Mouse (Mus musculus) CH12.LX (cell line): Measurements from ENCODE around the gene Gimap9. TPM values are rescaled to one million over a fixed set of nuclear protein-coding genes. Genes with fewer than 3 reads are reported as not detected.
A peak's percentile ranks its signal among the peaks of the same experiment; 100 is the strongest.

Experiments used
- DNase-seq: peaks from one replicate; pipeline ENCODE4 v3.0.0-alpha.2; 2013; ENCODE audit errors: extremely low read depth
- H3K27ac ChIP-seq: 2 replicates; pipeline ENCODE4 v1.5.1; 2012; ENCODE audit warnings: low read depth, mild to moderate bottlenecking, control low read depth, moderate library complexity; ENCODE audit not compliant: insufficient read depth
- H3K27me3 ChIP-seq: replicated peaks from 2 replicates; pipeline ENCODE3; 2012; ENCODE audit warnings: inconsistent platforms
- H3K36me3 ChIP-seq, 2 experiments: replicated peaks in 1 of 2; 2 replicates each; pipeline versions ENCODE3 to v1.6.1; 2012; ENCODE audit warnings: inconsistent platforms in 1 of 2, low read length in 1 of 2, mild to moderate bottlenecking in 1 of 2, mixed read lengths in 1 of 2, moderate library complexity in 1 of 2; ENCODE audit not compliant: control insufficient read depth in 1 of 2, insufficient read depth in 1 of 2
- H3K4me1 ChIP-seq, 2 experiments: 2 replicates each; pipeline ENCODE4 v1.6.1; 2012; ENCODE audit warnings: inconsistent platforms in 1 of 2, moderate library complexity in 1 of 2; ENCODE audit not compliant: insufficient read depth in 2 of 2, control insufficient read depth in 1 of 2
- H3K4me2 ChIP-seq: 2 replicates; pipeline ENCODE4 v1.6.1; 2012; ENCODE audit warnings: low read depth, mild to moderate bottlenecking, control low read depth; ENCODE audit not compliant: poor library complexity, insufficient read depth, severe bottlenecking
- H3K4me3 ChIP-seq, 3 experiments: fragments of 150-350 bp in 1 of 3; sonication (generic) in 1 of 3; replicated peaks in 1 of 3; 2 replicates each; pipeline versions ENCODE3 to v1.5.1; 2011 to 2012; ENCODE audit warnings: low read depth in 2 of 3, low read length in 2 of 3, mild to moderate bottlenecking in 2 of 3, moderate library complexity in 2 of 3, control low read depth in 1 of 3, improper control_type of control experiment in 1 of 3, inconsistent platforms in 1 of 3, mixed read lengths in 1 of 3; ENCODE audit not compliant: poor library complexity in 1 of 3
- H3K79me2 ChIP-seq: replicated peaks from 2 replicates; pipeline ENCODE4 v1.6.1; 2012; ENCODE audit warnings: mild to moderate bottlenecking, moderate library complexity; ENCODE audit not compliant: control insufficient read depth, poor library complexity, insufficient read depth, severe bottlenecking; ENCODE audit errors: extremely low read depth
- H3K9ac ChIP-seq: 2 replicates; pipeline ENCODE4 v1.6.1; 2012; ENCODE audit warnings: low read depth, mild to moderate bottlenecking, control low read depth, moderate library complexity; ENCODE audit not compliant: insufficient read depth
- H3K9me3 ChIP-seq: replicated peaks from 2 replicates; pipeline ENCODE3; 2012; ENCODE audit warnings: low read length, inconsistent platforms, mixed read lengths
- BHLHE40 ChIP-seq: IDR thresholded peaks from 2 replicates; pipeline ENCODE4 v1.6.1; 2011; ENCODE audit warnings: mild to moderate bottlenecking, low read depth, low read length, improper control_type of control experiment
- CHD2 ChIP-seq: IDR thresholded peaks from 2 replicates; pipeline ENCODE4 v1.6.1; 2011; ENCODE audit warnings: low read length, improper control_type of control experiment
- CTCF ChIP-seq, 2 experiments: IDR thresholded peaks in 1 of 2; conservative IDR thresholded peaks in 1 of 2; 2 replicates each; pipeline ENCODE4 v1.5.1; 2011 to 2012; ENCODE audit warnings: low read depth in 2 of 2, low read length in 2 of 2, improper control_type of control experiment in 1 of 2, inconsistent platforms in 1 of 2, mild to moderate bottlenecking in 1 of 2, moderate library complexity in 1 of 2
- ELF1 ChIP-seq: IDR thresholded peaks from 2 replicates; pipeline ENCODE4 v1.6.1; 2014; ENCODE audit warnings: low read depth, mild to moderate bottlenecking, inconsistent platforms, low read length, improper control_type of control experiment
- EP300 ChIP-seq: IDR thresholded peaks from 2 replicates; pipeline ENCODE4 v1.6.1; 2011; ENCODE audit warnings: low read length, improper control_type of control experiment
- GABPA ChIP-seq: IDR thresholded peaks from 2 replicates; pipeline ENCODE4 v1.6.1; 2012; ENCODE audit warnings: low read depth, low read length, improper control_type of control experiment, inconsistent platforms; ENCODE audit not compliant: insufficient replicate concordance
- HCFC1 ChIP-seq: IDR thresholded peaks from 2 replicates; pipeline ENCODE4 v1.6.1; 2012; ENCODE audit warnings: low read depth, mild to moderate bottlenecking, inconsistent platforms, low read length, improper control_type of control experiment
- IRF4 ChIP-seq: IDR thresholded peaks from 2 replicates; pipeline ENCODE4 v1.6.1; 2014; ENCODE audit warnings: low read depth, mild to moderate bottlenecking, inconsistent platforms, low read length, improper control_type of control experiment
- JUN ChIP-seq: IDR thresholded peaks from 2 replicates; pipeline ENCODE4 v1.6.1; 2011; ENCODE audit warnings: low read depth, mild to moderate bottlenecking, low read length, improper control_type of control experiment, moderate library complexity; ENCODE audit not compliant: insufficient read depth
- JUND ChIP-seq: conservative IDR thresholded peaks from 2 replicates; pipeline ENCODE4 v1.6.1; 2011; ENCODE audit warnings: low read depth, low read length, improper control_type of control experiment
- MAFK ChIP-seq: IDR thresholded peaks from 2 replicates; pipeline ENCODE4 v1.6.1; 2011; ENCODE audit warnings: low read length, improper control_type of control experiment; ENCODE audit not compliant: insufficient replicate concordance
- MAX ChIP-seq: IDR thresholded peaks from 2 replicates; pipeline ENCODE4 v1.6.1; 2011; ENCODE audit warnings: low read length, improper control_type of control experiment
- MEF2A ChIP-seq: IDR thresholded peaks from 2 replicates; pipeline ENCODE4 v1.6.1; 2014; ENCODE audit warnings: low read depth, mild to moderate bottlenecking, inconsistent platforms, low read length, improper control_type of control experiment, borderline replicate concordance
- MXI1 ChIP-seq: IDR thresholded peaks from 2 replicates; pipeline ENCODE4 v1.6.1; 2011; ENCODE audit warnings: mild to moderate bottlenecking, low read depth, low read length, improper control_type of control experiment
- NELFE ChIP-seq: IDR thresholded peaks from 2 replicates; pipeline ENCODE4 v1.6.1; 2011; ENCODE audit warnings: low read depth, low read length, improper control_type of control experiment
- NRF1 ChIP-seq: IDR thresholded peaks from 2 replicates; pipeline ENCODE4 v1.6.1; 2014; ENCODE audit warnings: low read depth, mild to moderate bottlenecking, inconsistent platforms, low read length, improper control_type of control experiment, moderate library complexity
- PAX5 ChIP-seq: IDR thresholded peaks from 2 replicates; pipeline ENCODE4 v1.6.1; 2012; ENCODE audit warnings: low read length, inconsistent platforms, mixed read lengths
- POLR2A ChIP-seq: IDR thresholded peaks from 2 replicates; pipeline ENCODE4 v1.6.1; 2011; ENCODE audit warnings: low read depth, mild to moderate bottlenecking, improper control_type of control experiment, low read length
- POLR2AphosphoS2 ChIP-seq: IDR thresholded peaks from 2 replicates; pipeline ENCODE4 v1.6.1; 2011; ENCODE audit warnings: low read depth, low read length, improper control_type of control experiment
- RAD21 ChIP-seq: IDR thresholded peaks from 2 replicates; pipeline ENCODE4 v1.6.1; 2011; ENCODE audit warnings: low read depth, mild to moderate bottlenecking, low read length, improper control_type of control experiment, moderate library complexity
- SIN3A ChIP-seq: IDR thresholded peaks from 2 replicates; pipeline ENCODE4 v1.6.1; 2012; ENCODE audit warnings: low read length, improper control_type of control experiment, inconsistent platforms
- SMC3 ChIP-seq: IDR thresholded peaks from 2 replicates; pipeline ENCODE4 v1.6.1; 2011; ENCODE audit warnings: low read depth, low read length, improper control_type of control experiment
- TBP ChIP-seq: conservative IDR thresholded peaks from 2 replicates; pipeline ENCODE4 v1.6.1; 2011; ENCODE audit warnings: low read depth, low read length, improper control_type of control experiment
- UBTF ChIP-seq: IDR thresholded peaks from 2 replicates; pipeline ENCODE4 v1.6.1; 2012; ENCODE audit warnings: low read depth, mild to moderate bottlenecking, inconsistent platforms, low read length, improper control_type of control experiment, moderate library complexity
- USF1 ChIP-seq: IDR thresholded peaks from 2 replicates; pipeline ENCODE4 v1.6.1; 2014; ENCODE audit warnings: low read depth, mild to moderate bottlenecking, inconsistent platforms, low read length, improper control_type of control experiment
- USF2 ChIP-seq: conservative IDR thresholded peaks from 2 replicates; pipeline ENCODE4 v1.6.1; 2011; ENCODE audit warnings: low read depth, low read length, improper control_type of control experiment
- ZC3H11A ChIP-seq: IDR thresholded peaks from 2 replicates; pipeline ENCODE4 v1.6.1; 2012; ENCODE audit warnings: low read depth, mild to moderate bottlenecking, inconsistent platforms, low read length, improper control_type of control experiment
- ZKSCAN1 ChIP-seq: IDR thresholded peaks from 2 replicates; pipeline ENCODE4 v1.6.1; 2012; ENCODE audit warnings: low read depth, inconsistent platforms, low read length, improper control_type of control experiment, borderline replicate concordance
- ZMIZ1 ChIP-seq: IDR thresholded peaks from 2 replicates; pipeline ENCODE4 v1.6.1; 2012; ENCODE audit warnings: low read depth, mild to moderate bottlenecking, inconsistent platforms, low read length, improper control_type of control experiment
- ZNF384 ChIP-seq: IDR thresholded peaks from 2 replicates; pipeline ENCODE4 v1.6.1; 2012; ENCODE audit warnings: low read depth, low read length, improper control_type of control experiment, inconsistent platforms
- dilution Hi-C: fragments of 300-500 bp; cut with MboI; formaldehyde crosslinking; loops from 2 replicates; pipeline ENCODE4 v1.14.3; 2020; ENCODE audit warnings: low sequenced_read_pairs; ENCODE audit not compliant: extremely low pct_unique_long_range_greater_than_20kb, extremely low pct_ligation_motif_present
- in situ Hi-C: fragments of 300-500 bp; cut with MboI; formaldehyde crosslinking; loops from 3 replicates; pipeline ENCODE4 v1.14.3; 2019; ENCODE audit warnings: low sequenced_read_pairs, low pct_ligation_motif_present, low pct_unique_long_range_greater_than_20kb, mixed read lengths
- polyA plus RNA-seq: library from polyadenylated mRNA; unstranded; fragments of >175 nt; gene quantifications from 2 replicates; pipeline ENCODE4 v1.2.1, GENCODE M21; 2012; ENCODE audit warnings: low read depth; ENCODE audit not compliant: insufficient read length
- total RNA-seq, 2 experiments: library from RNA; depleted of rRNA; stranded (reverse); fragments of 300-350 nt in 1 of 2; fragments of >200 nt in 1 of 2; gene quantifications; 2 replicates each; pipeline ENCODE4 v1.2.3; 2012 to 2014

Gimap9 gene
- total and polyA plus RNA-seq, 3 experiments: 31.0 to 75.1 (median 46.1) TPM

DNA sequence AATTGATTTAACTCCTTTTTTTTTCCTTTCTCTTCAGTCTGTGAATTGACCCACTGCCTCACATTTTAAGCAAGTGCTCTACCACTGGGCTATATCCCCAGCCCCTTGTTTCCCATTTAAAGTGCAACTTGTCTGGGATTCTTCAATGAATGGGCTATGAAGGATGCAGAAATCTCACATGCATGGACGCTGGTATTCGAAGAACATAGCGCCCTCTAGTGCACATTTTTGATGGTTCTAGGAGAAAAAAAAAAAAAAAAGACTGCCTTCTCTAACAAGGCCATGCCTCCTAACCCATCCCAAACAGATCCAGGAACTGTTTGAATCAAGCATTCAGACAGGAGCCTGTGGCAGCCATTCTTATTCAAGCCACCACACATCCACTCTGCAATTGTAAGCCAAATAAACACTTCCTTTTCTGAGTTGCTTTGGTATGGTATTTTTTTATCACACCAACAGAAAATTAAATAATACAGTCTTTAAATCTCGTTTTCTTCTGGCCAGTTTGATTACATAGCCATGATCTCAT lies 33.1 kb upstream of the Gimap9 start:
- Histone ChIP-seq H3K27ac (no peak overlapping the region), H3K4me1 (peaks cover 11 to 34% of the 10 kb centered on the region in 2 experiments; a peak in 3 of 4 replicates), H3K36me3 (no peaks in the 10 kb centered on the region), H3K27me3 (no peaks in the 10 kb centered on the region), H3K4me2 (no peak overlapping the region), H3K9me3 (no peaks in the 10 kb centered on the region), H3K9ac (no peak overlapping the region), H3K79me2 (peaks cover 6% of the 10 kb centered on the region), H3K4me3 (no peak overlapping the region)
- dilution Hi-C loops (loop anchor here (25.0 kb wide), 1 partner anchor 119 kb away; the partner anchor contains the start of gene Gimap3), in situ Hi-C loops (loop anchor here (10.0 to 25.0 kb wide), 2 partner anchors 212 to 319 kb away; partner anchors contain the start of gene Doxl2)
- DNase-seq: peak; percentile 74
- TF ChIP-seq EP300 (no peak), POLR2A (no peak), USF2 (no peak), ZC3H11A (peak; percentile 57), SMC3 (peak; percentile 86), RAD21 (peak; percentile 84), ZNF384 (peak; percentile 99), CTCF (conservative IDR thresholded peaks at IDR 0.05 in 1 of 2, IDR thresholded peaks at IDR 0.05 in 1 of 2; ENCODE audit: low read depth in 2 of 2, low read length in 2 of 2) (peak; percentile 32 to 87; a peak in 3 of 4 replicates)

DNA sequence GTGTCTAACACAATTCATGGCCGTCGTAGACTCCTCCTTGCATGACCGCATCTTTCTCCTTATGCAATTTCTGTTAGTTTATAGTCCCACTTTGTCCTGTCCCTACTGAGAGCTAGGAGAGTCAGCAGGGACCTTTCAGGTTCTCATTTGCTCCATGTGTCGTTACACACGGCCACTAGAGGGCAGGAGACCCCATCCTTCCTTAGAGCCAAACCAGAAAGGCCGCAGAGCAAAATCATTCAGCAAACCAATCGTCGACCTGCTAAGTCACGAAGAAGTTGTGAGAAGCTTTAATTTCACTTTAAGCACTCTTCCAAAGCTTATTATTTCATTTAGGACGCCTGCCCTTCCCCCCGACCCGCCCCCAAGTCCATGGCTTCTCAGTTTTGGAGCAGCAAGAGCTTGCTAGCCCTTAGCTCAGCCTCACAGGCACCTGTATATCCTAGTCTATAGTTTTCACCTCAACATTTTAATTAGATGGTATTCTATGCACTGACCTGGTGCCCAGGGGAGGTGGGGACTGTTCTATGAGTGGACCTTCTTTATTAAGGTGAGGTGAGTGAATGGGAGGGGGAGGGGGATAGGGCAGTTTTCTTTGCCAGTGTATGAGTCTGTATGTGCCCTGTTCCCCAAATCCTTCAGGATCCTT lies 30.1 kb upstream of the Gimap9 start:
- peaks cover 17 to 50% of the 10 kb centered on the region in 2 experiments for H3K4me1 ChIP-seq
- peak; percentile 89 for DNase-seq
- in situ Hi-C loops (loop anchor here (5.0 to 25.0 kb wide), 5 partner anchors 37 to 468 kb away; partner anchors contain the start of genes Doxl2, Gimap3 and Gimap4), dilution Hi-C loops (loop anchor here (25.0 kb wide), 1 partner anchor 117 kb away; the partner anchor contains the start of gene Gimap3)
- no peaks in the 10 kb centered on the region for H3K27me3 ChIP-seq
- H3K9me3 ChIP-seq: peaks cover 8% of the 10 kb centered on the region
- peaks cover 26% of the 10 kb centered on the region for H3K79me2 ChIP-seq
- H3K36me3 ChIP-seq: peaks cover 20 to 26% of the 10 kb centered on the region in 2 experiments
- peak overlapping the region in 2 of 3 experiments; percentile 26 to 33 for H3K4me3 ChIP-seq
- peak overlapping the region; percentile 55; the same call in 1 of the 2 replicates for H3K27ac ChIP-seq
- H3K9ac ChIP-seq: peak overlapping the region; percentile 55
- H3K4me2 ChIP-seq: peak overlapping the region; percentile 76
- no peak; the same call in 1 of the 2 replicates for TF ChIP-seq NRF1
- peak; percentile 54 for TF ChIP-seq MAX
- TF ChIP-seq RAD21: peak; percentile 96
- TF ChIP-seq BHLHE40: no peak
- TF ChIP-seq ELF1: peak; percentile 36; the same call in 1 of the 2 replicates
- TF ChIP-seq POLR2AphosphoS2: no peak
- no peak for TF ChIP-seq NELFE
- TF ChIP-seq HCFC1: no peak; the same call in 1 of the 2 replicates
- TF ChIP-seq JUND: no peak; the same call in 1 of the 2 replicates
- no peak for TF ChIP-seq PAX5
- TF ChIP-seq TBP: no peak
- TF ChIP-seq ZNF384: peak; percentile 26; the same call in 1 of the 2 replicates
- no peak for TF ChIP-seq POLR2A
- TF ChIP-seq IRF4: no peak
- no peak for TF ChIP-seq USF2
- TF ChIP-seq MEF2A: no peak; the same call in 1 of the 2 replicates
- TF ChIP-seq CHD2: no peak
- 0 out of 2 replicates have a peak, but pooled peaks have one; percentile 22 for TF ChIP-seq MXI1
- no peak for TF ChIP-seq JUN
- no peak for TF ChIP-seq UBTF
- TF ChIP-seq GABPA: no peak
- TF ChIP-seq USF1: no peak
- TF ChIP-seq ZMIZ1: no peak
- no peak for TF ChIP-seq MAFK
- TF ChIP-seq SMC3: peak; percentile 94
- 0 out of 2 replicates have a peak, but pooled peaks have one; percentile 31 for TF ChIP-seq SIN3A
- TF ChIP-seq ZKSCAN1: no peak
